8 mouse cellular contexts compared by ENCODE assay signal in the genomic region with DNA sequence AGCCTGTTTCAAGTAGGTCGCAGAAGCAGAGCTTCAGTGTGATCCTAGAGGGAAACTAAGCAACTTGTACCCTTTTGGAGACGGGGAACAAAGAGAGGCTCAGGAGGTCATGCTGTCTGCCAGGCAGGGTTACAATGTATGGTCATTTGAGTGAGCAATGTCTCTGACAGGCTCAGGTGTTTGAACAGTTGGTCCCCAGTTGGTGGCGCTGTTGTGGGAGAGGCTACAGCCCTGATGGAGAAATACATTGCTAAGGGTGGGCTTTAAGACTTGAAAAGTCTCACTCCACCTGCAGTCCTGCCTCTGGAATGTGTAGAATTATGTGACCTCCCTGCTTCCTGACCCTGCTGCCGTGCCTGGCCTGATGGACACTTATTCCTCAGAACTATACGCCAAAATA. TPM values are rescaled to one million over a fixed set of nuclear protein-coding genes. Genes with fewer than 3 reads are reported as not detected.
DNase-seq lines count a peak whose midpoint lies in the region; ATAC-seq and TF ChIP-seq lines count a peak whose summit lies in the region.

No protein-coding gene starts in this region.

- DNase-seq in kidney, postnatal 14 days, result no peak
- DNase-seq in CD4-positive helper T cell, adult 2 months (ENCODE audit: low read depth, low spot score), result peak; percentile 51
- DNase-seq in MN1 (ENCODE audit: low spot score), result peak; percentile 23
- no peak for DNase-seq in liver, embryonic 14.5 days (ENCODE audit: low read depth in 3 of 3, low spot score in 3 of 3)
- no peak for DNase-seq in frontal cortex, postnatal 25 days (ENCODE audit: low spot score in 2 of 2)

- H3K36me3 ChIP-seq in kidney, embryonic 15.5 days, result no peaks in the 10 kb centered on the region
- H3K36me3 ChIP-seq in liver, embryonic 14.5 days (replicated peaks; ENCODE audit: control insufficient read depth, insufficient read depth, low read depth), result no peaks in the 10 kb centered on the region
- no peaks in the 10 kb centered on the region for H3K36me3 ChIP-seq in heart, embryonic 12.5 days

- H3K4me1 ChIP-seq in kidney, embryonic 15.5 days, result peaks cover 23% of the 10 kb centered on the region
- H3K4me1 ChIP-seq in liver, embryonic 14.5 days (replicated peaks; ENCODE audit: control insufficient read depth in 2 of 2, insufficient read depth in 2 of 2, low read length in 1 of 2), result peaks cover 0 to 12% of the 10 kb centered on the region in 2 experiments; a peak in 2 of 4 replicates
- H3K4me1 ChIP-seq in heart, embryonic 12.5 days (replicated peaks), result peaks cover 4% of the 10 kb centered on the region; the same call in 1 of the 2 replicates

- no peak overlapping the region for H3K4me2 ChIP-seq in kidney, embryonic 15.5 days
- no peak overlapping the region for H3K4me2 ChIP-seq in liver, embryonic 14.5 days (ENCODE audit: low read depth)
- no peak overlapping the region for H3K4me2 ChIP-seq in heart, embryonic 12.5 days

- H3K9me3 ChIP-seq in kidney, embryonic 15.5 days (replicated peaks), result no peaks in the 10 kb centered on the region
- no peaks in the 10 kb centered on the region for H3K9me3 ChIP-seq in liver, embryonic 14.5 days (ENCODE audit: control insufficient read depth, low read length)
- H3K9me3 ChIP-seq in heart, embryonic 12.5 days (replicated peaks), result no peaks in the 10 kb centered on the region

- no peak overlapping the region for H3K9ac ChIP-seq in kidney, embryonic 15.5 days
- no peak overlapping the region for H3K9ac ChIP-seq in liver, embryonic 14.5 days (replicated peaks)
- H3K9ac ChIP-seq in heart, embryonic 12.5 days, result no peak overlapping the region

- TF ChIP-seq CTCF in liver, embryonic 14.5 days (IDR thresholded peaks at IDR 0.05; ENCODE audit: low read depth), result peak; percentile 60

- no peak for ATAC-seq in kidney, embryonic 15.5 days (replicated peaks; ENCODE audit: low FRiP score)
- ATAC-seq in liver, embryonic 14.5 days (ENCODE audit: insufficient read depth), result no peak
- ATAC-seq in erythroblast, adult 5-6 weeks (replicated peaks; ENCODE audit: low FRiP score, poor library complexity, severe bottlenecking), result no peak
- ATAC-seq in heart, embryonic 12.5 days (ENCODE audit: insufficient number of reproducible peaks, low FRiP score), result no peak

- 0 out of 2 replicates have a peak overlapping the region, but pooled peaks have one; percentile 13 for H3K27ac ChIP-seq in kidney, embryonic 15.5 days
- H3K27ac ChIP-seq in liver, embryonic 14.5 days, result no peak overlapping the region
- no peak overlapping the region for H3K27ac ChIP-seq in heart, embryonic 12.5 days (ENCODE audit: poor library complexity, severe bottlenecking)

- TF ChIP-seq EP300 in liver, embryonic 14.5 days (IDR thresholded peaks at IDR 0.05; ENCODE audit: low read depth), result no peak

- no peak overlapping the region for H3K4me3 ChIP-seq in kidney, embryonic 15.5 days (replicated peaks)
- no peak overlapping the region for H3K4me3 ChIP-seq in liver, embryonic 14.5 days (ENCODE audit: insufficient read depth in 1 of 2, low read depth in 2 of 2, low read length in 2 of 2)
- no peak overlapping the region for H3K4me3 ChIP-seq in heart, embryonic 12.5 days

- H3K27me3 ChIP-seq in kidney, embryonic 15.5 days, result peaks cover 7% of the 10 kb centered on the region; the same call in 1 of the 2 replicates
- no peaks in the 10 kb centered on the region for H3K27me3 ChIP-seq in liver, embryonic 14.5 days (ENCODE audit: control insufficient read depth, insufficient read depth, low read length)
- H3K27me3 ChIP-seq in heart, embryonic 12.5 days (replicated peaks), result peaks cover 7% of the 10 kb centered on the region; the same call in 1 of the 2 replicates

- WGBS in kidney, embryonic 15.5 days, result 64% methylated on average over 5 of the region's 5 CpGs
- WGBS in liver, embryonic 14.5 days (ENCODE audit: insufficient replicate concordance), result 37% methylated on average over 5 of the region's 5 CpGs
- WGBS in heart, embryonic 12.5 days, result 67% methylated on average over 5 of the region's 5 CpGs

RNA-seq across cellular contexts. Expression of a gene that starts 21.4 kb away (rescaled TPM):
- 2.2 and 2.9 TPM in 2 replicates for polyA plus RNA-seq in kidney, embryonic 15.5 days (2015; fragmentation: Nextera tagmentation; extraction: Ambion mirVana)
- 0.29 and 0.36 TPM in 2 replicates for polyA plus RNA-seq in liver, embryonic 14.5 days (2012; rRNA removed)
- 0.39 and 0.45 TPM in 2 replicates for polyA plus RNA-seq in liver, embryonic 14.5 days (2014; fragmentation: Nextera tagmentation; extraction: Ambion mirVana)
- total RNA-seq in erythroblast, adult 5-6 weeks (2015; ENCODE audit: low replicate concordance), result 0.84 and 2.9 TPM in 2 replicates
- total RNA-seq in erythroblast, adult 5-6 weeks (2017; ENCODE audit: low replicate concordance), result not detected in 2 replicates
- polyA plus RNA-seq in heart, embryonic 12.5 days (2016; fragmentation: Nextera tagmentation; extraction: Ambion mirVana), result 9.6 and 10.7 TPM in 2 replicates

Comparison
In these comparisons a context has a peak if more than half of its experiments do, and no peak if none do; other contexts are left out.
1. DNase-seq: peak in CD4-positive helper T cell, adult 2 months (single experiment) and MN1 (single experiment); none in kidney, postnatal 14 days (single experiment), liver, embryonic 14.5 days (0 of 3) and frontal cortex, postnatal 25 days (0 of 2).